Mouse (Mus musculus) spleen, postnatal 14 days (tissue): ENCODE results near the gene Olfr734.

Source experiments
- DNase-seq, 2 experiments: peaks; one replicate each; pipeline ENCODE4 v3.0.0; 2021 to 2022; ENCODE audit warnings: low spot score in 2 of 2

Olfr734 gene

DNA sequence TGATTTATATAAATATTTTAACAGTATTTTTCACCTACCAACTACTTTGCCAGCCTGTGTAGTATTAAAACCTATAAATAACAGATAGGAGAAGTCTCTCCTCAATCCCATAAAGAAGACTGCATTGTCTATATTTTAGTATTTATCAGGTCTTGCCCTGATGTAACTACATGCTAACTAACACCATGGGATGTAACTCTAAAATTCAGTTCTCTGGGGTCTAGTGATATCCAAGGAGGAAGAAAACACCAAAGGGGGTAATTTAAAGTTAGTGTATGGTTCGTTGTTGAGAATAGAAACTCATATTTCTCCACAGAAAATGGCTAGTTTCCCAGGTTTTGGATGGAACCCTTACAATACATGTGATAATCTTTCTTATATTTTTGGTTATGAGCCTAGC lies at the start of gene Olfr734:
Olfr734 (minus strand) TSS at position 101 of the 400 bp plus-strand sequence.
- no peak for DNase-seq

DNA sequence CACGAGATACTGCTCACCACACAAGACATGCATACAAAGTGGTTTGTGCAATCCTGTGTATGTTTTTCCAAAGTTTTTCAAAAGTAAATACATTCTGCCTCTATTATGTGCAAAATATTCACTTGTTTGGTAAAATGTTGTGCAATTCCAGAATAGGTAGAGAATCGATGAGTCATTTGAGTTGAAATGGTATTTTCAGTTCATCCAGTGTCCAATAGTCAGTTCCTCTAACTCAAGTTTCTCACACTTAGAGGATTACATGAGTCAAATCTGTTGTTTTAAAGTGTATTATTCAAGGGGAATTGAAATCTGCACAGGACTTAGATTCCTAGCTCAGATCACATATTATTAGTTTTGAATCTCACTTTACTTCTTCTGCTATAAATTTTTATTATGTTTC lies 37.0 kb upstream of the Olfr734 start:
- DNase-seq: no peak

GRCm38 (mm10) chr14:50360480-50360879 lies 33.9 kb upstream of the Olfr734 start:
- no peak for DNase-seq

DNA sequence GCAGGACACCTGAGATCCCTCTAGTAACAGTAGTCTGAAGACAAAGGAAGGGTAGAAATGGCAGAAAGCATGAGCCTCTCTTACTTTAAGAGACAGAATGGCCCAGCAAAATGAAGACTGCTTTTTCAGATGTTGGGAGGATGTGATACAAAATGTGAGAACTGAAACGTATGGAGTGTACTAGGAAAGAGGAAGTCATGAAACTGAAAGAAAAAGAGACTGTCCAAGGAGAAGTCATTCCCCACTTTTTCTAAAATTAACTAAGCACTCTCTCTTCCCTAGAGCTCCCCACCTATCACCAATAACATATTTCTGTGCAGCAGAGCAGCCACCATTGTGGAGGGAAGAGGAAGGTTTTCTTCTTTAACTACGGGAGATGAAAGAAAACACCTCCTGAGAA lies 31.0 kb upstream of the Olfr734 start, which contains the start of gene Tlr11:
Tlr11 (plus strand) TSS at position 322 of the 400 bp plus-strand sequence.
- DNase-seq: no peak

- no peak for DNase-seq
Observed at GRCm38 (mm10) chr14:50356725-50357124, 30.2 kb upstream of the Olfr734 start.

GRCm38 (mm10) chr14:50352438-50352837 lies 25.9 kb upstream of the Olfr734 start:
- no peak for DNase-seq

- DNase-seq: no peak
Observed at GRCm38 (mm10) chr14:50348796-50349195, 22.2 kb upstream of the Olfr734 start, which contains the start of gene Olfr735. Gene Olfr735, minus strand, starts transcription at chr14:50348872.

GRCm38 (mm10) chr14:50301422-50301821 lies 25.1 kb downstream of the Olfr734 start, which contains the start of gene Olfr733:
Gene Olfr733, minus strand, starts transcription at chr14:50301522.
- no peak for DNase-seq

- DNase-seq: no peak
Observed at GRCm38 (mm10) chr14:50284106-50284505, 42.5 kb downstream of the Olfr734 start, which contains the start of gene Olfr732. Gene Olfr732, minus strand, starts transcription at chr14:50284206.
